Comparison of ENCODE assay signal across 12 mouse cellular contexts in genomic region chr11:67558772-67559448, GRCm38 (mm10).
DNase-seq lines count a peak whose midpoint lies in the region; ATAC-seq and TF ChIP-seq lines count a peak whose summit lies in the region.
"Had no signal": no experiment of that assay in that cellular context is flagged by ENCODE, and none has a peak within 500 bp of the region (broad histone marks: within the 10 kb centered on the region; RNA-seq: fewer than 3 reads in every experiment).

No protein-coding gene starts in this region.

- no peak overlapping the region for H3K4me2 ChIP-seq in heart, postnatal 0 days (ENCODE audit: low read depth, low read length)
- no peak overlapping the region for H3K4me2 ChIP-seq in lung, embryonic 15.5 days
- no peak overlapping the region for H3K4me2 ChIP-seq in liver, embryonic 16.5 days (ENCODE audit: low read depth, low read length)
- H3K4me2 ChIP-seq in stomach, embryonic 16.5 days (ENCODE audit: low read depth, low read length), result no peak overlapping the region
- H3K4me2 ChIP-seq in forebrain, embryonic 15.5 days (replicated peaks), result no peak overlapping the region
- H3K4me2 ChIP-seq: intestine, embryonic 15.5 days had no signal

- no peak for DNase-seq in heart, postnatal 0 days (ENCODE audit: low spot score)
- DNase-seq in heart, adult 8-10 months (ENCODE audit: low spot score), result no peak
- DNase-seq in lung, adult 18-20 months, result no peak
- DNase-seq in Muller cell, postnatal 12 days (ENCODE audit: inconsistent ontology term), result no peak
- DNase-seq: cerebellum, postnatal 14 days; right cerebral cortex, postnatal 25 days; thymus, postnatal 25 days had no signal

- H3K4me1 ChIP-seq in heart, postnatal 0 days (ENCODE audit: control insufficient read depth, insufficient read depth), result peaks cover 28% of the 10 kb centered on the region
- H3K4me1 ChIP-seq in lung, embryonic 15.5 days, result peaks cover 13% of the 10 kb centered on the region
- H3K4me1 ChIP-seq in liver, embryonic 16.5 days (ENCODE audit: control insufficient read depth, low read depth, low read length), result peaks cover 10% of the 10 kb centered on the region; the same call in 1 of the 2 replicates
- H3K4me1 ChIP-seq in stomach, embryonic 16.5 days (ENCODE audit: control insufficient read depth, insufficient read depth, low read length), result peaks cover 22% of the 10 kb centered on the region; the same call in 1 of the 2 replicates
- H3K4me1 ChIP-seq in forebrain, embryonic 15.5 days, result peaks cover 11% of the 10 kb centered on the region; the same call in 1 of the 2 replicates
- H3K4me1 ChIP-seq: intestine, embryonic 15.5 days had no signal

- 29% methylated on average over 9 of the region's 9 CpGs for WGBS in heart, postnatal 0 days
- 14% methylated on average over 9 of the region's 9 CpGs for WGBS in lung, embryonic 15.5 days
- WGBS in liver, embryonic 16.5 days (ENCODE audit: insufficient replicate concordance), result 16% methylated on average over 9 of the region's 9 CpGs
- 34% methylated on average over 9 of the region's 9 CpGs for WGBS in stomach, embryonic 16.5 days
- 35% methylated on average over 9 of the region's 9 CpGs for WGBS in forebrain, embryonic 15.5 days

- H3K36me3 ChIP-seq in heart, postnatal 0 days (replicated peaks; ENCODE audit: control insufficient read depth, insufficient read depth, low read length), result no peaks in the 10 kb centered on the region
- H3K36me3 ChIP-seq in lung, embryonic 15.5 days, result no peaks in the 10 kb centered on the region
- no peaks in the 10 kb centered on the region for H3K36me3 ChIP-seq in liver, embryonic 16.5 days (ENCODE audit: control insufficient read depth, insufficient read depth)
- no peaks in the 10 kb centered on the region for H3K36me3 ChIP-seq in stomach, embryonic 16.5 days (ENCODE audit: control insufficient read depth, insufficient read depth, low read length)
- H3K36me3 ChIP-seq in forebrain, embryonic 15.5 days, result no peaks in the 10 kb centered on the region
- H3K36me3 ChIP-seq: intestine, embryonic 15.5 days had no signal

- H3K9me3 ChIP-seq in heart, postnatal 0 days (replicated peaks; ENCODE audit: control insufficient read depth, low read length), result no peaks in the 10 kb centered on the region
- no peaks in the 10 kb centered on the region for H3K9me3 ChIP-seq in lung, embryonic 15.5 days
- no peaks in the 10 kb centered on the region for H3K9me3 ChIP-seq in liver, embryonic 16.5 days (replicated peaks; ENCODE audit: control insufficient read depth, low read length)
- H3K9me3 ChIP-seq in stomach, embryonic 16.5 days (replicated peaks; ENCODE audit: control insufficient read depth, low read length), result no peaks in the 10 kb centered on the region
- no peaks in the 10 kb centered on the region for H3K9me3 ChIP-seq in forebrain, embryonic 15.5 days
- H3K9me3 ChIP-seq: intestine, embryonic 15.5 days had no signal

- no peak for ATAC-seq in heart, postnatal 0 days (ENCODE audit: insufficient read depth, low read depth)
- ATAC-seq in lung, embryonic 15.5 days (ENCODE audit: borderline replicate concordance, extremely low read depth, low FRiP score, low TSS enrichment), result peak; percentile 58
- peak; percentile 13; the same call in 1 of the 2 replicates for ATAC-seq in liver, embryonic 16.5 days (ENCODE audit: low read depth)
- ATAC-seq in stomach, embryonic 16.5 days (ENCODE audit: insufficient read depth, low FRiP score), result peak; percentile 20; the same call in 1 of the 2 replicates
- no peak for ATAC-seq in forebrain, embryonic 15.5 days (replicated peaks)
- ATAC-seq: intestine, embryonic 15.5 days had no signal

- H3K4me3 ChIP-seq in heart, postnatal 0 days (ENCODE audit: low read depth, low read length), result no peak overlapping the region
- no peak overlapping the region for H3K4me3 ChIP-seq in lung, embryonic 15.5 days
- no peak overlapping the region for H3K4me3 ChIP-seq in liver, embryonic 16.5 days (ENCODE audit: low read depth, low read length)
- no peak overlapping the region for H3K4me3 ChIP-seq in stomach, embryonic 16.5 days (replicated peaks; ENCODE audit: low read length)
- no peak overlapping the region for H3K4me3 ChIP-seq in forebrain, embryonic 15.5 days
- H3K4me3 ChIP-seq: intestine, embryonic 15.5 days had no signal

- TF ChIP-seq CTCF in heart, postnatal 0 days (IDR thresholded peaks at IDR 0.05; ENCODE audit: low read depth), result no peak

- no peak overlapping the region for H3K9ac ChIP-seq in heart, postnatal 0 days (replicated peaks; ENCODE audit: low read depth, low read length)
- H3K9ac ChIP-seq in lung, embryonic 15.5 days, result no peak overlapping the region
- no peak overlapping the region for H3K9ac ChIP-seq in liver, embryonic 16.5 days (ENCODE audit: low read depth, low read length)
- H3K9ac ChIP-seq in stomach, embryonic 16.5 days (ENCODE audit: low read length), result peak overlapping the region; percentile 49; the same call in 1 of the 2 replicates
- H3K9ac ChIP-seq in forebrain, embryonic 15.5 days (replicated peaks), result no peak overlapping the region
- H3K9ac ChIP-seq: intestine, embryonic 15.5 days had no signal

- peak overlapping the region; percentile 46 for H3K27ac ChIP-seq in heart, postnatal 0 days (ENCODE audit: low read depth)
- peak overlapping the region; percentile 73 for H3K27ac ChIP-seq in lung, embryonic 15.5 days
- no peak overlapping the region for H3K27ac ChIP-seq in liver, embryonic 16.5 days (ENCODE audit: low read length)
- peak overlapping the region; percentile 69 for H3K27ac ChIP-seq in stomach, embryonic 16.5 days (ENCODE audit: low read length)
- no peak overlapping the region for H3K27ac ChIP-seq in forebrain, embryonic 15.5 days (replicated peaks)
- H3K27ac ChIP-seq: intestine, embryonic 15.5 days had no signal

- H3K27me3 ChIP-seq in heart, postnatal 0 days (ENCODE audit: control insufficient read depth, insufficient read depth, low read length), result no peaks in the 10 kb centered on the region
- no peaks in the 10 kb centered on the region for H3K27me3 ChIP-seq in lung, embryonic 15.5 days
- H3K27me3 ChIP-seq in liver, embryonic 16.5 days (ENCODE audit: control insufficient read depth, insufficient read depth, low read depth, low read length), result no peaks in the 10 kb centered on the region
- no peaks in the 10 kb centered on the region for H3K27me3 ChIP-seq in stomach, embryonic 16.5 days (ENCODE audit: control insufficient read depth, insufficient read depth, low read length)
- no peaks in the 10 kb centered on the region for H3K27me3 ChIP-seq in forebrain, embryonic 15.5 days
- H3K27me3 ChIP-seq: intestine, embryonic 15.5 days had no signal

- TF ChIP-seq EP300 in heart, postnatal 0 days (IDR thresholded peaks at IDR 0.05; ENCODE audit: low read depth), result no peak

Comparison
In these comparisons a context has a peak if more than half of its experiments do, and no peak if none do; other contexts are left out.
1. ATAC-seq: peak in lung, embryonic 15.5 days (single experiment), liver, embryonic 16.5 days (single experiment) and stomach, embryonic 16.5 days (single experiment); none in heart, postnatal 0 days (single experiment) and forebrain, embryonic 15.5 days (single experiment).
2. H3K27ac ChIP-seq: peak in heart, postnatal 0 days (single experiment), lung, embryonic 15.5 days (single experiment) and stomach, embryonic 16.5 days (single experiment); none in liver, embryonic 16.5 days (single experiment) and forebrain, embryonic 15.5 days (single experiment).